Mouse (Mus musculus) limb, embryonic 11.5 days (tissue): ENCODE measurements around the gene Dgkg. TPM values are rescaled to one million over a fixed set of nuclear protein-coding genes. Genes with fewer than 3 reads are reported as not detected.

Source experiments
- ATAC-seq: fragments of 200-750 bp; cut with Nextera tagmentation; 2 replicates; pipeline ENCODE4 v1.8.0; 2017; ENCODE audit warnings: low read depth; ENCODE audit not compliant: insufficient number of reproducible peaks, low FRiP score, low TSS enrichment
- DNase-seq: peaks from one replicate; pipeline ENCODE4 v3.0.0-alpha.2; 2015; ENCODE audit warnings: low spot score
- H3K27ac ChIP-seq: fragments of 300-500 bp; sonication (generic); replicated peaks from 2 replicates; pipeline ENCODE4 v1.5.1; 2014; ENCODE audit warnings: low read depth, mild to moderate bottlenecking, low read length
- H3K27me3 ChIP-seq: fragments of 300-500 bp; sonication (generic); 2 replicates; pipeline ENCODE4 v1.6.1; 2014; ENCODE audit warnings: mild to moderate bottlenecking, low read length, mixed read lengths; ENCODE audit not compliant: control insufficient read depth, insufficient read depth
- H3K36me3 ChIP-seq: fragments of 300-500 bp; sonication (generic); 2 replicates; pipeline ENCODE4 v1.6.1; 2014; ENCODE audit warnings: mild to moderate bottlenecking, low read length, moderate library complexity, mixed read lengths; ENCODE audit not compliant: control insufficient read depth, insufficient read depth
- H3K4me1 ChIP-seq: fragments of 300-500 bp; sonication (generic); 2 replicates; pipeline ENCODE4 v1.6.1; 2014; ENCODE audit warnings: low read length, mixed read lengths; ENCODE audit not compliant: control insufficient read depth, insufficient read depth
- H3K4me2 ChIP-seq: fragments of 300-500 bp; sonication (generic); 2 replicates; pipeline ENCODE4 v1.6.1; 2014; ENCODE audit warnings: low read depth, mild to moderate bottlenecking, moderate library complexity; ENCODE audit not compliant: severe bottlenecking
- H3K4me3 ChIP-seq: fragments of 300-500 bp; sonication (generic); 2 replicates; pipeline ENCODE4 v1.5.1; 2014; ENCODE audit warnings: low read depth, low read length
- H3K9ac ChIP-seq: fragments of 300-500 bp; sonication (generic); 2 replicates; pipeline ENCODE4 v1.6.1; 2014; ENCODE audit warnings: mild to moderate bottlenecking, low read length
- H3K9me3 ChIP-seq: fragments of 300-500 bp; sonication (generic); 2 replicates; pipeline ENCODE4 v1.6.1; 2016; ENCODE audit warnings: low read length; ENCODE audit not compliant: control insufficient read depth
- WGBS: fragments of 180-500 bp; shearing (Covaris S2); extraction: QIAGEN DNeasy Blood & Tissue Kit; methylation state at CpG from one replicate; pipeline ENCODE4 v1.1.7; 2014; 5-methylcytosine and 5-hydroxymethylcytosine counted together
- polyA plus RNA-seq: library from polyadenylated mRNA; unstranded; fragments of >200 nt; fragmentation: Nextera tagmentation; extraction: Ambion mirVana; gene quantifications from 2 replicates; pipeline ENCODE4 v1.2.1, GENCODE M21; 2014

The Dgkg gene
- polyA plus RNA-seq, 1 experiment from 2014 or later = 0.16 TPM

DNA sequence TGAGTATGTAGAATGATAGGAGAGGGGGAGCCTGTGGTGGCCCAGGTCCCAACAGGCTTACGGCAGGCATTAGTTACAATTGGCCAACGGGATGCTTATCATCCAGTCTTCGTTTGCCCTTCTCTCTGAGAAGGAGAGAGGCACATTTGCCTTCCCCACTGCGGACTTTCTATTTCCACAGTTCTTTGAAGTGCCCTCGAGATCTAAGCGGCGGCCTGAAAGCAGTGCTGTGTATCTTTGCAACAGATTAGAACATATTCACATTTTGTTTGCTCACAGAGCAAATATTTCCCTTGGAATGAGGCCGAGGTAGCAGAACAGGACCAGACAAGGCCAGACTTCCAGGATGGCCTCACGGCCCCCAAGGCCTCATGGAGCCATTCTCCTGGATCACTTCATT is 204.9 kb downstream of the Dgkg start:
- ATAC-seq (no peak), DNase-seq (no peak)
- Histone ChIP-seq H3K4me2 (no peak overlapping the region), H3K27me3 (no peaks in the 10 kb centered on the region), H3K36me3 (no peaks in the 10 kb centered on the region), H3K4me1 (no peaks in the 10 kb centered on the region), H3K27ac (no peak overlapping the region), H3K9me3 (no peaks in the 10 kb centered on the region), H3K9ac (no peak overlapping the region), H3K4me3 (no peak overlapping the region)
- 89% methylated on average over 9 of the region's 9 CpGs for WGBS

DNA sequence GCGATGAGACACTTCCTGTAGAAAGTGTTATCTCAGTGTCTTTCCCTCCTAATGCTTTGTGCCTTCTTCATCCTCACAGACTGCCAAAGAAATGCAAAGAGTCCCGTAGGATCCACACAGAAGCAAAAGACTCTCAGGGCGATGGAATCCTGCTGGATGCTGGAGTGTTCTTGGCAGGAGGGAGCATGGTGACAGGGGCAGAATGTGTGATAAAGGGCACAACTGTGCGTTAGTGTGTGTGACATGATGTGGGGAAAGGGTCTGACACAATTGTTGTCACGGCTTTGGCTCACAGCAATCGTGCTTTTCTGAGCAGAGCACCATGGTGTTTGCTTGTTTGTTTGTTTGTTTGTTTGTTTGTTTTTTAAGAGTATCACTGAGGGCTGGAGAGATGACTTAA is 208.9 kb downstream of the Dgkg start:
- ATAC-seq = no peak
- 0 out of 2 replicates have a peak, but pooled peaks cover 5% of the 10 kb centered on the region for H3K4me1 ChIP-seq
- 83% methylated on average over 6 of the region's 6 CpGs for WGBS
- no peaks in the 10 kb centered on the region for H3K36me3 ChIP-seq
- no peaks in the 10 kb centered on the region for H3K27me3 ChIP-seq
- H3K4me3 ChIP-seq = no peak overlapping the region
- H3K27ac ChIP-seq = no peak overlapping the region
- H3K4me2 ChIP-seq = no peak overlapping the region
- DNase-seq = no peak
- no peaks in the 10 kb centered on the region for H3K9me3 ChIP-seq
- H3K9ac ChIP-seq = no peak overlapping the region

DNA sequence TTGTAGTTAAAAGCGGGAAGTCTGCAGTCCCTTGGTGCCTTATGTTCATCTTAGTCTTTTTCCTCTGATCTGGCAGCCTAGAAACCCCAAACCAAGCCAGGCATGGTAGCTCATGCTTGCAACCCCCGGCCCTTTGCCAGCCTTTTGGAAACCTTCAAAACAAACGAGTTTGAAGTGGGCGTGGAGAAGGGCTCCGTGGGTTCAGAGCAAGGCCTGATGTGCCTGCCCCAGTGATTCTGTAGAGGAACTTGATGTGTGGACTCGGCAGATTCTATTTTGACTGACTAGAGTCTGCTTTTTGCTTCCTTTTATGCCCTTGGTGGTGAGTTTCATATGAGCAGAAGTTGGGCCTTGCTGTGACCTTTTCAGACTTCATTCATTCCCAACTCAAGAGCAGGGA is 212.2 kb downstream of the Dgkg start:
- Histone ChIP-seq H3K4me3 (no peak overlapping the region), H3K36me3 (no peaks in the 10 kb centered on the region), H3K27ac (no peak overlapping the region), H3K9ac (no peak overlapping the region), H3K4me2 (no peak overlapping the region), H3K27me3 (no peaks in the 10 kb centered on the region), H3K4me1 (peaks cover 11% of the 10 kb centered on the region; the same call in 1 of the 2 replicates), H3K9me3 (no peaks in the 10 kb centered on the region)
- ATAC-seq = no peak
- WGBS = 60% methylated on average over 6 of the region's 6 CpGs
- no peak for DNase-seq

DNA sequence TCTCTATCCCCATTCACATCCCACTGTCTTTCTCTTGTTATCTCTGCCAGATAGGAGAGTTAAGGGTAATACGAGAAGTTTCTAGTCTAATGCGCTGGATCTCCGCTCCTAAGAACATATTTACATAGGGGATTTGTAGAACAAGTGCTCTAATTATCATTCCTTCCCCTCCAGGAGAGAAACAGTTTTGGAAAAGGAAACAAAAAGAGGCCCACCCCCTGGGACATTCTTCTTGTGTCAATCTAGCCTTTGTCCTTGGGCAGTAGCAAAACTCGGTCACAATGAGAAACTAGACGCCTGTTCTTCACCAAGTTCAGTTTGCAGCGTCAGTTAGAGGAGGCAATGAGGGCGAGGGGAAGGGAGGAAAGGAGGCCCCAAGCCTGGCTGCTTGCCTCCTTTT is 214.8 kb downstream of the Dgkg start:
- Histone ChIP-seq H3K36me3 (no peaks in the 10 kb centered on the region), H3K27me3 (no peaks in the 10 kb centered on the region), H3K9me3 (no peaks in the 10 kb centered on the region), H3K4me3 (no peak overlapping the region), H3K27ac (no peak overlapping the region), H3K9ac (no peak overlapping the region), H3K4me1 (peaks cover 11% of the 10 kb centered on the region; the same call in 1 of the 2 replicates), H3K4me2 (no peak overlapping the region)
- DNase-seq = no peak
- ATAC-seq = no peak
- 81% methylated on average over 7 of the region's 7 CpGs for WGBS

DNA sequence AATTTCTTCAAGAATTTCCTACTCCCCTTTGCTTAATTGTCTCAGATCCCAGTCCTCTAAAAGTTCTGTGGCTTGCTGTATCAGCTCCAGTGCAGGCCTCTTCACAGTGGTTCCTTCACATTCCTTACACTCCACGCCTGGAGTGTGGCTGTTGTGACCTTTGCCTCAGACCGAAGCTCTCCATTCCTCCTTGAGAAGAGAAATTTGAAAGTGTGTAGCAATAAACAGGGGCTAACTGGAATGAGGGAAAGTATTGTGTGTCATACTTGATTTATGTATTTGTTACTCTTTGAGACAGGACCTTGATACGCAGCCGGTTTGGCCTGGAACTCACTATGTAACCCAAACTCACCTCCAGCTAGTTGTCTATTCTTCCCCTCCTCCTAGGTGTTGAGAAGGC is 215.7 kb downstream of the Dgkg start:
- H3K9ac ChIP-seq = no peak overlapping the region
- no peak overlapping the region for H3K27ac ChIP-seq
- peaks cover 11% of the 10 kb centered on the region; the same call in 1 of the 2 replicates for H3K4me1 ChIP-seq

DNA sequence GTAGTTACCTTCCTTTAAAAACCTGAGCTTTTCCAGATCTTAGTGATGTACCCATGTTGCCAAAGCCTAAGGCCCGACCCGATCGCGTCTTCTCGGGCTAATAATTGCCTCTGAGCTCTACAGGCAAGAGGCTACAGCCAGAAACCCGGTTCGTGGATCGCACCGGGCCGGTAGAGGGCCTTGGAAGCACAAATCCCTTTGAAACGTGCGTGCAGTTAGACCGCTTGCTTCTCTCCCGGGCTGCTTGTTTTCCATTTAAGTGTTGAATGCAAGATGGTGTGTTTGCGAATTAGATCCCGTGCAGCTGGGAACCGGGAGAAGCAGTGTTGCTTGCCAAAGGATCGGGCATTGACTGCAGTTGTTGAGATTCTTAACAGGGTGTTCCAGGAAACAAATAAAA is 216.8 kb downstream of the Dgkg start:
- 0 out of 2 replicates have a peak overlapping the region, but pooled peaks have one; percentile 44 for H3K9ac ChIP-seq
- ATAC-seq (no peak), DNase-seq (peak; percentile 77)
- peaks cover 11% of the 10 kb centered on the region; the same call in 1 of the 2 replicates for H3K4me1 ChIP-seq
- H3K4me3 ChIP-seq = peak overlapping the region; percentile 89
- H3K36me3 ChIP-seq = no peaks in the 10 kb centered on the region
- H3K27me3 ChIP-seq = no peaks in the 10 kb centered on the region
- peak overlapping the region; percentile 44 for H3K4me2 ChIP-seq
- 0 out of 2 replicates have a peak overlapping the region, but pooled peaks have one; percentile 8 for H3K27ac ChIP-seq
- H3K9me3 ChIP-seq = no peaks in the 10 kb centered on the region
- under 1% methylated on average over 18 of the region's 18 CpGs for WGBS

More for the DNA sequence above, 215.7 kb downstream of the Dgkg start:
- no peak for DNase-seq
- no peak for ATAC-seq
- no peaks in the 10 kb centered on the region for H3K27me3 ChIP-seq
- no peaks in the 10 kb centered on the region for H3K9me3 ChIP-seq
- 67% methylated on average over 4 of the region's 4 CpGs for WGBS
- no peak overlapping the region; the same call in 1 of the 2 replicates for H3K4me2 ChIP-seq
- no peak overlapping the region for H3K4me3 ChIP-seq
- no peaks in the 10 kb centered on the region for H3K36me3 ChIP-seq

DNA sequence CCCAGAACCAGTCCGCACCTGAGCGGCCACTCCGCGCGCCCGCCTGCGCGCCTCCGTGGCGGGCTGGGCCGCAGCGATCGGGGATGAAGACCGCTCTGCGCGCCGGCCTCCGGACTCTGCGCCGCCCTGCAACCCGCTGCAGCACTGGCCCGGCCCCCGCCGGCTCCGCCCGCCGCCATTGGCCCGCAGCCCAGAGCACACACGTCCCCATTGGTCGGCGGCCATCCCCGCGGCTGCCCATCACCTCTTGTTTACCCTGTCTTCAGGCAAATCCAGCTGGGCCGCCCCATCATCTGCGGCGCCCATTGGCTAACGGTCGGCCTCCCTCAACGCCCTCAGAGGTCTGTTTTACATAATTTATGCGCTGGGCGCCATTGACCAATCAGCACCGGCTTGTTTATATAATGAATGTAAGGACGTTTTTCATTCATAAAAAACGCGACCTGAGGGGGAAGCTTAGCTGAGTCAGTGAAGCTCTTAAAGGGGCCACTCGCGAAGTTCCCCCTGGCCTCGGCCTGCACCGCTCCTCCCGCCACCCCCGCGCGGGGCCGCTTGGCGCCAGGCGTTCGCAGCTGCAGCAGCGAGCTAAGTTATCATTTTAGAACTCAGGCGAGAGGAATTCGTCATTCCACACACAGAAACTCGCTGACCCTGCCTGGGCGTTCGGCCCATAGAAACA is 217.4 kb downstream of the Dgkg start, which contains the start of gene Etv5:
Gene Etv5 (minus strand): TSS at position 221 of the 679 bp plus-strand sequence.
- Histone ChIP-seq H3K4me1 (peaks cover 13% of the 10 kb centered on the region), H3K9ac (peak within 1 kb of the TSS; percentile 84), H3K27ac (peak within 1 kb of the TSS; percentile 66), H3K4me3 (peak within 1 kb of the TSS; percentile 89), H3K27me3 (no peaks in the 10 kb centered on the region), H3K36me3 (no peaks in the 10 kb centered on the region), H3K9me3 (no peaks in the 10 kb centered on the region), H3K4me2 (peak within 1 kb of the TSS; percentile 87)
- peak; percentile 98 for DNase-seq
- peak; percentile 99 for ATAC-seq
- WGBS = under 1% methylated on average over 62 of the region's 63 CpGs

DNA sequence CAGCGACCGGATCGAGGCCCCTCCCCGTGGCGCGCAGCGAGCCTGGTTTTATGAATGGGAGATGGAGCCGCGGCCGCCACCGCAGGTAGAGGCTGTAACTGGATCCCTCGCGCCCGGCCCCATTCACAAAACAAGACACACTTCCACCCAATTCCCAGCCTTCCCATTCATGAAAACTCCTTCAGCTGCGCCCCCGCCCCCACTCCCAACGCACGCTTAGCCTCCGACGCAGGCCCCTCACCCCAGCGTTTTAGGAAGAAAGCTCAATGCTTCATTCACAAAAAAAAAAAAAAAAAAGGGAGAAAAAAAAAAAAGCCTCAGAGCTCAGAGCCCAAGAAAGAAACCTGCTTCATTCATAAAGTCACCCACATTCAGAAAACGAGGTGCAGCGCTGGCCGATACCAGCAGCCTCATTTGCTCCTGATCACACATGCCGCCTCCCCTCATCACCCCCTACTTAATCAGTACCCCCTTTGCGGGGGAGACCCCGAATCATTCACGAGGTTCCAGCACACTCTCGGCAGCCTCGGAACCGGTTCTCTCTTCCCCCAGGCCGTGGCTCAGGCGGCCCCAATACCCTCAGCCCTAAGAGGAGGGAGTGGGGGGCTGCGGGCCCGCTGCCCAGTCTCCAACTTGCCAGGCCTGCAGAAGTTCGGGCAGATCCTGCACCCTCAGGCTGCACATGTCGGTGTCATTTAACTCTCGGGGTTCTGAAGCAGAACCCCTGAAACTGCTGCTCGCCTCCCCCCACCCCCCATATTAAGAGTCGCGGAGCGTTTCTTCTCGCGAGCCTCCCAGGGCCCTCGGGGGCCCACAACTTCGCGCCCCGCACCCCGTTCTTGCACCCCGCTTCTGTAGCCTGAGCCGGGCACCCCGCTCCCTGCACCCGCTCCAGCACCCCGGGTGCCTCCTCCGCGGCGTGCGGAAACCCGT is 218.3 kb downstream of the Dgkg start:
- ATAC-seq (peak; percentile 44; the same call in 1 of the 2 replicates), DNase-seq (peak; percentile 94)
- H3K4me2 ChIP-seq = peak overlapping the region; percentile 87
- H3K9me3 ChIP-seq = no peaks in the 10 kb centered on the region
- H3K4me1 ChIP-seq = peaks cover 15% of the 10 kb centered on the region
- WGBS = under 1% methylated on average over 59 of the region's 59 CpGs
- H3K9ac ChIP-seq = peak overlapping the region; percentile 84
- no peaks in the 10 kb centered on the region for H3K27me3 ChIP-seq
- H3K4me3 ChIP-seq = peak overlapping the region; percentile 89
- H3K36me3 ChIP-seq = no peaks in the 10 kb centered on the region
- H3K27ac ChIP-seq = peak overlapping the region; percentile 66
